ENCODE assay signal across 11 mouse cellular contexts in genomic region chr6:54387751-54388150, GRCm38 (mm10). TPM values are rescaled to one million over a fixed set of nuclear protein-coding genes. Genes with fewer than 3 reads are reported as not detected.
"Had no signal": no experiment of that assay in that cellular context is flagged by ENCODE, and none has a peak within 500 bp of the region (broad histone marks: within the 10 kb centered on the region; RNA-seq: fewer than 3 reads in every experiment).

No protein-coding gene starts in this region.

- DNase-seq: kidney, adult 8-10 months; kidney, postnatal 36 days; liver; liver, embryonic 13.5 days; liver, postnatal 0 days; lung, postnatal 14 days; retina, postnatal 1 day; thymus, adult 18-20 months; thymus, postnatal 14 days had no signal

RNA-seq across cellular contexts. Expression of gene Wipf3, which starts 41.7 kb away (rescaled TPM):
- total RNA-seq: monocyte, adult 5-6 weeks; neutrophil, adult 5-6 weeks had no signal
